Mouse (Mus musculus): ENCODE measurements at regions not wholly inside any gene's neighbourhood (a gene's known extent, or its start where the extent isn't known, plus 50 kb on each side); places are given as distances from the start of the nearest gene placed in this dataset.

- DNase-seq (ENCODE audit: low spot score), result no peak
Observed at GRCm38 (mm10) chr7:133232889-133233441, 108.8 kb upstream of the Ctbp2 start.

- DNase-seq (ENCODE audit: low spot score), result no peak
Observed at GRCm38 (mm10) chr7:133230806-133231205, 106.7 kb upstream of the Ctbp2 start.

GRCm38 (mm10) chr7:133223948-133224652, 99.9 kb upstream of the Ctbp2 start:
- DNase-seq (ENCODE audit: low spot score), result no peak

- DNase-seq (ENCODE audit: low spot score), result no peak
Observed at GRCm38 (mm10) chr7:133212328-133212727, 88.2 kb upstream of the Ctbp2 start.

- no peak for DNase-seq (ENCODE audit: low spot score)
Observed at GRCm38 (mm10) chr7:133205704-133206103, 81.5 kb upstream of the Ctbp2 start.

- DNase-seq (ENCODE audit: low spot score), result no peak
Observed at GRCm38 (mm10) chr7:133204485-133204884, 80.3 kb upstream of the Ctbp2 start.

GRCm38 (mm10) chr7:133203933-133204332, 79.8 kb upstream of the Ctbp2 start:
- DNase-seq (ENCODE audit: low spot score), result no peak

GRCm38 (mm10) chr7:133202092-133202880, 78.1 kb upstream of the Ctbp2 start:
- no peak for DNase-seq (ENCODE audit: low spot score)

- no peak for DNase-seq (ENCODE audit: low spot score)
Observed at GRCm38 (mm10) chr7:133199046-133199445, 74.9 kb upstream of the Ctbp2 start.

- no peak for DNase-seq (ENCODE audit: low spot score)
Observed at GRCm38 (mm10) chr7:133189880-133190462, 65.8 kb upstream of the Ctbp2 start.

GRCm38 (mm10) chr7:133185931-133186601, 61.9 kb upstream of the Ctbp2 start:
- no peak for DNase-seq (ENCODE audit: low spot score)

- no peak for DNase-seq (ENCODE audit: low spot score)
Observed at GRCm38 (mm10) chr7:133184905-133185594, 60.9 kb upstream of the Ctbp2 start.

- no peak for DNase-seq (ENCODE audit: low spot score)
Observed at GRCm38 (mm10) chr7:133181388-133181787, 57.2 kb upstream of the Ctbp2 start.

GRCm38 (mm10) chr7:133177179-133177575, 53.0 kb upstream of the Ctbp2 start:
- no peak for DNase-seq (ENCODE audit: low spot score)

- DNase-seq (ENCODE audit: low spot score), result no peak
Observed at GRCm38 (mm10) chr7:133176256-133177178, 52.4 kb upstream of the Ctbp2 start.
